Mouse (Mus musculus) embryonic facial prominence, embryonic 11.5 days (tissue): ENCODE measurements around the gene Olfr576. TPM values are rescaled to one million over a fixed set of nuclear protein-coding genes. Genes with fewer than 3 reads are reported as not detected.

Experiments
- polyA plus RNA-seq: library from polyadenylated mRNA; unstranded; fragments of >200 nt; fragmentation: Nextera tagmentation; extraction: Ambion mirVana; gene quantifications from 2 replicates; pipeline ENCODE4 v1.2.1, GENCODE M21; 2014

Gene Olfr576
- polyA plus RNA-seq, 1 experiment from 2014 or later = not detected

Other genes with a start within 250 kb of the Olfr576 start
- not detected in 2 replicates for gene Olfr33, start 243.6 kb upstream of the Olfr576 start, polyA plus RNA-seq
- not detected in 2 replicates for gene Olfr559, start 235.2 kb upstream of the Olfr576 start, polyA plus RNA-seq
- gene Olfr560, start 203.3 kb upstream of the Olfr576 start, polyA plus RNA-seq = not detected in 2 replicates
- 0.08 TPM in 1 of 2 replicates, not detected in the other for gene Olfr78, start 203.2 kb upstream of the Olfr576 start, polyA plus RNA-seq
- gene Olfr561, start 191.4 kb upstream of the Olfr576 start, polyA plus RNA-seq = not detected in 2 replicates
- not detected in 2 replicates for gene Olfr564, start 159.2 kb upstream of the Olfr576 start, polyA plus RNA-seq
- not detected in 2 replicates for gene Olfr566, start 103.9 kb upstream of the Olfr576 start, polyA plus RNA-seq
- 0.22 TPM in 1 of 2 replicates, not detected in the other for gene Olfr568, start 85.5 kb upstream of the Olfr576 start, polyA plus RNA-seq
- gene Olfr569, start 71.8 kb upstream of the Olfr576 start, polyA plus RNA-seq = not detected in 2 replicates
- not detected in 2 replicates for gene Olfr570, start 68.1 kb upstream of the Olfr576 start, polyA plus RNA-seq
- 0.28 and 0.31 TPM in 2 replicates for gene Olfr571, start 45.1 kb upstream of the Olfr576 start, polyA plus RNA-seq
- not detected in 2 replicates for gene Olfr572, start 38.3 kb upstream of the Olfr576 start, polyA plus RNA-seq
- not detected in 2 replicates for gene Olfr573-ps1, start 20.1 kb upstream of the Olfr576 start, polyA plus RNA-seq
- not detected in 2 replicates for gene Olfr574, start 14.2 kb upstream of the Olfr576 start, polyA plus RNA-seq
- gene Olfr575, start 3.9 kb upstream of the Olfr576 start, polyA plus RNA-seq = not detected in 2 replicates
- gene Olfr577, start 13.3 kb downstream of the Olfr576 start, polyA plus RNA-seq = not detected in 2 replicates
- not detected in 2 replicates for gene Olfr578, start 26.7 kb downstream of the Olfr576 start, polyA plus RNA-seq
- not detected in 2 replicates for gene Olfr582, start 75.4 kb downstream of the Olfr576 start, polyA plus RNA-seq
- gene Olfr583, start 88.6 kb downstream of the Olfr576 start, polyA plus RNA-seq = not detected in 2 replicates
- not detected in 2 replicates for gene Olfr584, start 119.2 kb downstream of the Olfr576 start, polyA plus RNA-seq
- not detected in 2 replicates for gene Olfr585, start 135.1 kb downstream of the Olfr576 start, polyA plus RNA-seq
- gene Olfr586, start 163.0 kb downstream of the Olfr576 start, polyA plus RNA-seq = not detected in 2 replicates
- gene Olfr588-ps1, start 178.2 kb downstream of the Olfr576 start, polyA plus RNA-seq = not detected in 2 replicates
- gene Olfr589, start 193.7 kb downstream of the Olfr576 start, polyA plus RNA-seq = not detected in 2 replicates
- gene Olfr591, start 215.7 kb downstream of the Olfr576 start, polyA plus RNA-seq = not detected in 2 replicates
- gene Olfr592, start 222.1 kb downstream of the Olfr576 start, polyA plus RNA-seq = not detected in 2 replicates
- gene Olfr593, start 249.2 kb downstream of the Olfr576 start, polyA plus RNA-seq = not detected in 2 replicates